Mouse (Mus musculus): ENCODE data around the gene Amotl1.

- TF ChIP-seq CTCF (IDR thresholded peaks at IDR 0.05; ENCODE audit: low read depth) (no peak), EP300 (IDR thresholded peaks at IDR 0.05; ENCODE audit: low read depth) (no peak)
These were observed 86.5 kb downstream of the Amotl1 start for GRCm38 (mm10) chr9:14558332-14558731.

All from liver, postnatal 0 days (tissue).